Mouse (Mus musculus) neural tube, embryonic 14.5 days (tissue): Measurements from ENCODE around the gene Tulp1. TPM values are rescaled to one million over a fixed set of nuclear protein-coding genes. Genes with fewer than 3 reads are reported as not detected.
"Not testable (repeated sequence)": the region's sequence is repeated elsewhere in the genome, so short reads cannot be mapped to it uniquely, and the experiment has no call there.

Source experiments
- ATAC-seq: fragments of 200-750 bp; cut with Nextera tagmentation; 2 replicates; pipeline ENCODE4 v1.8.0; 2017; ENCODE audit warnings: low read depth, mild to moderate bottlenecking, moderate TSS enrichment, moderate library complexity
- H3K27ac ChIP-seq: fragments of 300-500 bp; sonication (generic); 2 replicates; pipeline ENCODE4 v1.5.1; 2014; ENCODE audit warnings: low read depth, mild to moderate bottlenecking, control low read depth, low read length, moderate library complexity, mixed read lengths
- H3K27me3 ChIP-seq: fragments of 300-500 bp; sonication (generic); 2 replicates; pipeline ENCODE4 v1.6.1; 2014; ENCODE audit warnings: low read length; ENCODE audit not compliant: control insufficient read depth, insufficient read depth
- H3K36me3 ChIP-seq: fragments of 300-500 bp; sonication (generic); 2 replicates; pipeline ENCODE4 v1.6.1; 2014; ENCODE audit warnings: low read length, mixed read lengths; ENCODE audit not compliant: control insufficient read depth, insufficient read depth
- H3K4me1 ChIP-seq: fragments of 300-500 bp; sonication (generic); 2 replicates; pipeline ENCODE4 v1.6.1; 2014; ENCODE audit warnings: low read length; ENCODE audit not compliant: control insufficient read depth, insufficient read depth
- H3K4me2 ChIP-seq: fragments of 300-500 bp; sonication (generic); 2 replicates; pipeline ENCODE4 v1.6.1; 2014; ENCODE audit warnings: mild to moderate bottlenecking, low read depth, low read length, control low read depth
- H3K4me3 ChIP-seq: fragments of 300-500 bp; sonication (generic); 2 replicates; pipeline ENCODE4 v1.5.1; 2014; ENCODE audit warnings: low read depth, low read length, control low read depth, mixed read lengths
- H3K9ac ChIP-seq: fragments of 300-500 bp; sonication (generic); replicated peaks from 2 replicates; pipeline ENCODE4 v1.6.1; 2014; ENCODE audit warnings: low read depth, mild to moderate bottlenecking, control low read depth, low read length, mixed read lengths
- H3K9me3 ChIP-seq: fragments of 300-500 bp; sonication (generic); 2 replicates; pipeline ENCODE4 v1.6.1; 2016; ENCODE audit warnings: low read length; ENCODE audit not compliant: control insufficient read depth
- WGBS: fragments of 180-500 bp; shearing (Covaris S2); extraction: QIAGEN DNeasy Blood & Tissue Kit; methylation state at CpG from one replicate; pipeline ENCODE4 v1.1.7; 2014; 5-methylcytosine and 5-hydroxymethylcytosine counted together
- polyA plus RNA-seq: library from polyadenylated mRNA; unstranded; fragments of >200 nt; fragmentation: Nextera tagmentation; extraction: Ambion mirVana; gene quantifications from 2 replicates; pipeline ENCODE4 v1.2.1, GENCODE M21; 2014

Gene Tulp1
- polyA plus RNA-seq, 1 experiment from 2014 or later, result 0.66 TPM

DNA sequence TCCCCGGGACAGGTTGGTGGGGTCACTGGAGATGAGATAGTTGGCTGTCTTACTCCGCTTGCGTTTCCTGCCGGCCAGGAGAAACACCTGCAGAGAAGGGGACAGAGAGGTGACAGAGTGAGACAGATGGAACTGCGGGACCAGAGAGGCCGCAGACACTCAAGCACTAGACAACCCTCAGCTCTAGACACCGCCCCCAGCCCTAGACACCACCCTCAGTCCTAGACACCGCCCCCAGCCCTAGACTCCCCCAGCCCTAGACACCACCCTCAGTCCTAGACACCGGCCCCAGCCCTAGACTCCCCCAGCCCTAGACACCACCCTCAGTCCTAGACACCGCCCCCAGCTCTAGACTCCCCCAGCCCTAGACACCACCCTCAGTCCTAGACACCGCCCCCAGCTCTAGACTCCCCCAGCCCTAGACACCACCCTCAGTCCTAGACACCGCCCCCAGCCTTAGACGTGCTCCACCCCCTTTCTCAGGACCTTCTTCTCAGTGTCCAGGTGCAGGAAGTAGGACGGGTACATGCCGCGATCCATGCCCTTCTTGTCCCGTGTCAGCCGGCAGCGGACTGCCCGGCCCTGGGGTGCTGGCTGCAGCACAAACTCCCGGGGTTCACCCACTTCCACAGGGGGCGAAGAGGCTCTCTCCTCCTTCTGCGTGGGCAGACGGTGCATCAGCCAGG lies 6.3 kb downstream of the Tulp1 start:
- not testable (repeated sequence) for H3K4me3 ChIP-seq, H3K4me1 ChIP-seq, H3K9ac ChIP-seq, H3K36me3 ChIP-seq, H3K9me3 ChIP-seq, H3K4me2 ChIP-seq, H3K27ac ChIP-seq, ATAC-seq
- WGBS, result 10% methylated on average over 20 of the region's 24 CpGs
- H3K27me3 ChIP-seq, result peaks cover 23% of the 10 kb centered on the region

DNA sequence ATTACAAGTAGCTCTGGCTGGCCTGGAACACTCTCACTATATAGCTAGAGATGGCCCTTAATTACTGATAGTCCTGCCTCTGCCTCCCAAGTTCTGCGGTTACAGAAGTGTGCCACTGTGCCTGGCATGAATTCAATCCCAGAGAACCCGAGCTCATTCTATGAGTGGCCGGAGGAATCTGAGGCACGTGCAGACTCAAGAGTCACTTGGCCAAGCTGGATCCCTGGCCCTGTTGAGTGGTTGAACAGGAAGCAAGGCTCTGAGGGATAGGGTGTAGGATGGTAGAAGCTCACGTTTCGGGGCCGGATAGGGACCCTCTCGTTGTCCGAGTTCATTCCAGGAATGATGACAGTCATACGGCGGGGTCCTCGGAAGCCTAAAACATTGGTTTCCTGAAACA lies 9.2 kb downstream of the Tulp1 start:
- Histone ChIP-seq H3K4me2 (no peak overlapping the region), H3K36me3 (no peaks in the 10 kb centered on the region), H3K27ac (no peak overlapping the region), H3K27me3 (peaks cover 19% of the 10 kb centered on the region), H3K9me3 (no peaks in the 10 kb centered on the region), H3K9ac (no peak overlapping the region), H3K4me3 (no peak overlapping the region), H3K4me1 (peaks cover 8% of the 10 kb centered on the region)
- ATAC-seq, result no peak
- 91% methylated on average over 12 of the region's 12 CpGs for WGBS

DNA sequence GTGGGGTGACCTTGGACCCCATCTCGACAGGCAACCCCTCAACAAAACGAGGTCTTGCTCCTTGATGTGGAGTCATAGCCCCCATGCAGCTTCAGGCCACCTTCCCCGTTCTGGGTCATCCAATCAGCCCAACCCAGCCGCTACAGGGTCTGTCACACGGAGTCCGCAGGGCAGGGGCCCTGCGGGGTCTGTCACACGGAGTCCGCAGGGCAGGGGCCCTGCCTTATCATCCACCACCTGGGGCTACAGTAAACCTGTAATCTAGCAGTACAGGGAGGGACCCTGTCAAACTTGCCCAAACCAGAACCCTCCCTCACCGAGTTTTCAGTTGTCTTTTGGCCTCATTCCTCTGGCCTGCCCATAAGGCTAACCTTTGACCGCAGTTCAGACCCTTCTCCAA lies 13.0 kb downstream of the Tulp1 start:
- Histone ChIP-seq H3K4me2 (no peak overlapping the region), H3K36me3 (no peaks in the 10 kb centered on the region), H3K9me3 (no peaks in the 10 kb centered on the region), H3K9ac (no peak overlapping the region), H3K4me1 (peaks cover 10% of the 10 kb centered on the region), H3K4me3 (no peak overlapping the region), H3K27me3 (peaks cover 11% of the 10 kb centered on the region), H3K27ac (no peak overlapping the region)
- ATAC-seq, result no peak
- 10% methylated on average over 11 of the region's 11 CpGs for WGBS

DNA sequence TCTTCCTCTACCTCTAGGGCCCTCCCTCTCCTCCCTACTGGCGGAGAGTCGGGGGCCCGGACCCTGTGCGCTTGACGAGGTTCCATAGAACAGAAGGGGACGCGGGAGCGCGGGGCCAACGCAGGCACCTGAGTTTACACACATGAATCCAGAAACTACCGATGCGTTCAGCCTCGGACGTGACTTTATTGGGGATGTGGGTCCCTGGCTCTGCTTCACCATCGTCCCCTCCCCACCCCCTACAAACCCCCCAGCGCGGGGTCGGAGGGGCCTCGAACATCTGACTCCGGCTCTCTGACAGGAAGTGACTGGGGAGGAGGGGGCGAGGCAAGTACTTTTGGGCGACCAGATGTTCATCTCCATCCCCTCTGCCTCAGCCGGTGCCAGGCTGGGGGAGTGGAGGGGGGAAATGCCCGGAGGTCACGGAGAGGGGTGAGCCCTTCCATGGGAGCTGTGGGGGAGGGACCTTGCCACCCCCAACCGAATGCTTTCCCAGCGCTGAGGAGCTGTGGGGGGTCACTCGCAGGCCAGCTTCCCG lies 13.6 kb downstream of the Tulp1 start:
- H3K4me1 ChIP-seq, result peaks cover 10% of the 10 kb centered on the region
- peak overlapping the region; percentile 74 for H3K4me2 ChIP-seq
- no peaks in the 10 kb centered on the region for H3K36me3 ChIP-seq
- under 1% methylated on average over 29 of the region's 29 CpGs for WGBS
- H3K9me3 ChIP-seq, result no peaks in the 10 kb centered on the region
- H3K27me3 ChIP-seq, result peaks cover 11% of the 10 kb centered on the region
- no peak for ATAC-seq
- peak overlapping the region; percentile 47 for H3K4me3 ChIP-seq
- no peak overlapping the region for H3K27ac ChIP-seq
- peak overlapping the region; percentile 53 for H3K9ac ChIP-seq

DNA sequence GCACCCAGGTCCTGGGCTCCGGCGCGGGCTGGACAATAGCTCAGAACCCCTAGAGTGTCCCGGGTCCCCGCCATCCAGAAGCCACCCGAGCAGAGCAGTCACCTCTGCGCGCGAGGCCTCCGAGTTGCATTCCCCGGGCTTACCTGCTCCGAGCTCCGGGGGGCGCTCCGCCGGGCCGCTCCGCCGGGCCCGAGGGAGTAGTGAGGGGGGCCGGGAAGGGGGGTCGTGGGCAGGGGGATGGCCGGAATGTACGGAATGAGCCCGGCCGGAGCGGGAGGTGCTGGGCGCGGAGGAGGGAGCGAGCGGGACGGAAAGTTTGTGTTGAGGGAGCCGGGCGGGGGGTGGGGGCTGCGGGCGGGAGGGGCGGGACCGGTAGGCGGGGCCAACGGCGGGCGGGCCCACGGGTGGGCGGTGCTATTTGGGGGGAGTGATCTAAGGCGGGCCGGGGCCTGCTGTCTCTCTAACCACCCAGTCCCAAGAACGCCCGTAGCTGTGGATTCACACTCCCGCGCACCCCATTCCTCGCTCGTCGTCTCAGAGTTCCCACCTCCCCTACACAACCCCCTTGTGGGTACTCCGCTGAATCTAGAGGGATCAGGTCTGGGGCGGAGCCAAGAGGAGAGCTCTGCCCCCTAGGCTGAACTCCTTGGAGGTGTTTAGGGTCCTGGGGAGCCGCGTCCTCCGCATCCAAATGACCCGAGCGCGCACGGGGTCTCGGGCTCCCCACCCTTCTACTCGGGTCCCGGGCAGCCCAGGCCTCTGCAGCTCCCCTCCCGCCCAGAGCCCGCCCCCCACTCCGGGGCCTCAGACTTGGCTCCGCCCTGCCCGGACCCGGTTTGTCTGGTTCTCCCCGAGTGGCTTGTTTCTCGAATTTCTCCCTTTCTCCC lies 14.3 kb downstream of the Tulp1 start, which contains the start of gene Tead3:
TSS of gene Tead3 (minus strand) at position 352 of the 887 bp plus-strand sequence.
- 0 out of 2 replicates have a peak within 1 kb of the TSS, but pooled peaks have one; percentile 16 for H3K27ac ChIP-seq
- H3K4me2 ChIP-seq, result peak within 1 kb of the TSS; percentile 74
- peak; percentile 80 for ATAC-seq

DNA sequence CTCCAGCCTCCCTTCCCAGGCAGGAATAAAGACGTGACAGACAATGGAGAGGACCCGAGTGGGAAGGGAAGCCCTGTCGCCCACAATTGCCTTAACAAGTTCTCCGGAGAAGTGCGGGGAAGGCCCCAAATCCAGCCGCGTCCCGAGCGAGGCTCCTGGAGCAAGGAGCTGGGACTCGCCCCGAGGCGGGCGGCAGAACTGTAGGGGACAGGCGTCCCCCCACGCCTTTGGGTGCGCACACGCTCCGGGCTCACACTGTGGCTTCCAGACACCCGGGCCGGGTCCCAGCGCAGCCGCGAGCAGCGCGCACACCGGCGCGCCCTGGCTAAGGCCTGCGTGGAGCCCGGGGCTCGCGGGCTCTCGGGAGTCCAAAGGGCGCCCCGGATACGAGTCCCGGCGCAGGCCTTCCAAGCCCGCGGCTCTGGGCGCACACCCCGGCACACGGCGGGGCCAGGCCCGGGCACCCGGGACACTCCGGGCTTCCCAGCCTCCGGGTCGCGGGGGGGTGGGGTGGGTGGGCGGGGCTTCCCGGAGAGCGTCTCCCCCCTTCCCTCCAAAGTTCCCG lies 15.0 kb downstream of the Tulp1 start:
- Histone ChIP-seq H3K27ac (no peak overlapping the region), H3K4me1 (peaks cover 10% of the 10 kb centered on the region), H3K9ac (peak overlapping the region; percentile 53), H3K4me3 (peak overlapping the region; percentile 47), H3K36me3 (no peaks in the 10 kb centered on the region), H3K9me3 (no peaks in the 10 kb centered on the region), H3K27me3 (peaks cover 15% of the 10 kb centered on the region), H3K4me2 (peak overlapping the region; percentile 74)
- WGBS, result under 1% methylated on average over 45 of the region's 54 CpGs
- ATAC-seq, result peak; percentile 49

More for the DNA sequence above, 14.3 kb downstream of the Tulp1 start, which contains the start of gene Tead3:
- H3K4me1 ChIP-seq, result peaks cover 10% of the 10 kb centered on the region
- under 1% methylated on average over 42 of the region's 73 CpGs for WGBS
- peak within 1 kb of the TSS; percentile 47 for H3K4me3 ChIP-seq
- H3K9ac ChIP-seq, result peak within 1 kb of the TSS; percentile 53
- H3K9me3 ChIP-seq, result no peaks in the 10 kb centered on the region
- no peaks in the 10 kb centered on the region for H3K36me3 ChIP-seq
- peaks cover 11% of the 10 kb centered on the region for H3K27me3 ChIP-seq

DNA sequence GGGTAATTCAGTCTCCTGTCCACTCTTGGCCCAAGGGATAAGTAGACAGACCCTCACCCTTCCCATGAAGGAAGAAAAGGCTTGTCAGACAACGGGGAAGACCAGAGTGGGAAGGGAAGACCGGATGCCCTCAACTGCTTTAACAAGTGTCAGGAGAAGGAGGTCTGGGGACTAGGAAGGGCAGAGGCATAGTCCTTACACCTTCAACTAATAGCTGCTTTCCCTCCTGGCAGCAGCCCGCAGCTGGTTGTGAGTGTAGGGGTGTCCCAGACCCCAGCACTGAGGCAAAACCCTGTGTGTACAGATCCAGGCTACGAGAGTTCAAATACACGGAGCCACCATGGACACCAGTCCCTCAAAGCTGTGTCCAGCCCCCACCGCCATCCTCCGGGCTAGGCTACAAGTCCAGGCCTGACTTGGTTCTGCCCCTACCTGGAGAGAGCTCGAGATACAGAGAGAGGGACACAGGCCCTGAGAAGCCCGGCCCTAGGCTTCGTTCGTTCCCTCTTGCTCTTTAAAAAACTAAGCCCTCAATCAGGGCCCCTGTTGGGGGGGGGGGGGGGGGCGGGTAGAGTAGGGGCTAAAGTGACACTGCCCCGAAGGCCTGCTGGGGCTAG lies 15.7 kb downstream of the Tulp1 start:
- H3K27me3 ChIP-seq, result peaks cover 15% of the 10 kb centered on the region

DNA sequence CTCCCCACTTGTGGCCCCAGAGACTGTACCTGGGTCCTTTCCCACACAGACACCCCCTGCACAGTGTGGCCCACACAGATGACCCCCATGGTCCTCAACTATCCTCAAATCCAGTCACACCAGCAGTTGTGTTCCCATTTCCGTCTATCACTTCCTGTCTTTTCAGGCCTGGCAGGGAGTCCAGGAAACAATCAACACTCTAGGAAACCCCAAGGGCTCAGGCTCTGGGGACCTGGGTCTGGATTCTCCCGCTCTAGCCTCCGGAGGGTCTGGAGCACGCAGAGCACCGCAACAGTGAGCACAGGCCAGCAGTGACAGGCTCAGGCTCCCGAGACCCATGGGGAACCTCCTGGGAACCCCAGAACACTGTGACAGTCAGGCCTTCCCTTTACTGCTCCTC lies 16.8 kb downstream of the Tulp1 start:
- Histone ChIP-seq H3K27me3 (peaks cover 15% of the 10 kb centered on the region), H3K4me1 (peaks cover 10% of the 10 kb centered on the region), H3K4me3 (no peak overlapping the region), H3K9me3 (no peaks in the 10 kb centered on the region), H3K9ac (no peak overlapping the region), H3K4me2 (no peak overlapping the region), H3K36me3 (no peaks in the 10 kb centered on the region), H3K27ac (no peak overlapping the region)
- ATAC-seq, result no peak
- WGBS, result 53% methylated on average over 6 of the region's 6 CpGs

More for the DNA sequence above, 15.7 kb downstream of the Tulp1 start:
- Histone ChIP-seq H3K4me2 (peak overlapping the region; percentile 74), H3K9me3 (no peaks in the 10 kb centered on the region), H3K4me3 (peak overlapping the region; percentile 47), H3K36me3 (no peaks in the 10 kb centered on the region), H3K4me1 (peaks cover 10% of the 10 kb centered on the region), H3K27ac (no peak overlapping the region), H3K9ac (peak overlapping the region; percentile 53)
- 9% methylated on average over 13 of the region's 13 CpGs for WGBS
- no peak for ATAC-seq
